Mouse (Mus musculus) midbrain, embryonic 13.5 days (tissue): ENCODE results near the gene Sptb. TPM values are rescaled to one million over a fixed set of nuclear protein-coding genes. Genes with fewer than 3 reads are reported as not detected.

ENCODE experiments used
- ATAC-seq: fragments of 200-750 bp; cut with Nextera tagmentation; 2 replicates; pipeline ENCODE4 v1.8.0; 2017; ENCODE audit warnings: mild to moderate bottlenecking, moderate TSS enrichment, moderate library complexity
- H3K27ac ChIP-seq: fragments of 300-500 bp; sonication (generic); 2 replicates; pipeline ENCODE4 v1.5.1; 2015; ENCODE audit warnings: inconsistent platforms, mild to moderate bottlenecking, moderate library complexity
- H3K27me3 ChIP-seq: fragments of 300-500 bp; sonication (generic); 2 replicates; pipeline ENCODE4 v1.6.1; 2015; ENCODE audit warnings: mild to moderate bottlenecking, inconsistent platforms
- H3K36me3 ChIP-seq: fragments of 300-500 bp; sonication (generic); 2 replicates; pipeline ENCODE4 v1.6.1; 2015; ENCODE audit warnings: mild to moderate bottlenecking, inconsistent platforms
- H3K4me1 ChIP-seq: fragments of 300-500 bp; sonication (generic); replicated peaks from 2 replicates; pipeline ENCODE4 v1.6.1; 2015; ENCODE audit warnings: inconsistent platforms
- H3K4me2 ChIP-seq: fragments of 300-500 bp; sonication (generic); replicated peaks from 2 replicates; pipeline ENCODE4 v1.6.1; 2015; ENCODE audit warnings: moderate library complexity, mild to moderate bottlenecking, inconsistent platforms
- H3K4me3 ChIP-seq: fragments of 300-500 bp; sonication (generic); replicated peaks from 2 replicates; pipeline ENCODE4 v1.5.1; 2015; ENCODE audit warnings: mild to moderate bottlenecking, inconsistent platforms
- H3K9ac ChIP-seq: fragments of 300-500 bp; sonication (generic); replicated peaks from 2 replicates; pipeline ENCODE4 v1.6.1; 2015; ENCODE audit warnings: mild to moderate bottlenecking, inconsistent platforms
- H3K9me3 ChIP-seq: fragments of 300-500 bp; sonication (generic); 2 replicates; pipeline ENCODE4 v1.6.1; 2016; ENCODE audit warnings: mild to moderate bottlenecking, inconsistent platforms
- WGBS: fragments of 180-500 bp; shearing (Covaris S2); methylation state at CpG from one replicate; pipeline ENCODE4 v1.1.7; 2015; 5-methylcytosine and 5-hydroxymethylcytosine counted together
- polyA plus RNA-seq: library from polyadenylated mRNA; unstranded; fragments of >200 nt; fragmentation: Nextera tagmentation; extraction: Ambion mirVana; gene quantifications from 2 replicates; pipeline ENCODE4 v1.2.1, GENCODE M21; 2015

Sptb gene
- polyA plus RNA-seq, 1 experiment from 2014 or later = 1.1 TPM

DNA sequence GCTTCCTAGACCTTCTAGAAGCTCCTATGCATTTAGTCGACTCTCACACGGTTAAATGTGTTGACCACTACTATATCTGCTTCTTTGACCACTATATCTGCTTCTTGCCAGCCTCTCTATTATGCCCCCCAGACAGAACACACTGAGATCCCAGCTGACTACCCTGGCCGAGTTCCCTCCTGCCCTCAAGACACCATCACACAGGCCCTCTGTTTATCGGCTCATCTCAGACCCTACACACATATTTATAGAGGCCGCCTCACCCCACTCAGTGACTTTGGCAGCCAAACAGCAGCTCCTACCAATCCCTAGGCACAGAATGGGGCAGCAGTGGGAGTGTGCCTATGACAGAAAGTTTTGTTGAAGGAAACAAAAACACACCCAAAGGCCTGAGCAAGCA lies 14.6 kb downstream of the Sptb start:
- H3K4me1 ChIP-seq = peaks cover 11% of the 10 kb centered on the region
- no peaks in the 10 kb centered on the region for H3K36me3 ChIP-seq
- H3K4me3 ChIP-seq = no peak overlapping the region
- no peak overlapping the region for H3K4me2 ChIP-seq
- H3K9ac ChIP-seq = no peak overlapping the region
- no peak overlapping the region for H3K27ac ChIP-seq
- no peak for ATAC-seq
- H3K27me3 ChIP-seq = 0 out of 2 replicates have a peak, but pooled peaks cover 2% of the 10 kb centered on the region
- no peaks in the 10 kb centered on the region for H3K9me3 ChIP-seq
- 77% methylated on average over 5 of the region's 5 CpGs for WGBS

DNA sequence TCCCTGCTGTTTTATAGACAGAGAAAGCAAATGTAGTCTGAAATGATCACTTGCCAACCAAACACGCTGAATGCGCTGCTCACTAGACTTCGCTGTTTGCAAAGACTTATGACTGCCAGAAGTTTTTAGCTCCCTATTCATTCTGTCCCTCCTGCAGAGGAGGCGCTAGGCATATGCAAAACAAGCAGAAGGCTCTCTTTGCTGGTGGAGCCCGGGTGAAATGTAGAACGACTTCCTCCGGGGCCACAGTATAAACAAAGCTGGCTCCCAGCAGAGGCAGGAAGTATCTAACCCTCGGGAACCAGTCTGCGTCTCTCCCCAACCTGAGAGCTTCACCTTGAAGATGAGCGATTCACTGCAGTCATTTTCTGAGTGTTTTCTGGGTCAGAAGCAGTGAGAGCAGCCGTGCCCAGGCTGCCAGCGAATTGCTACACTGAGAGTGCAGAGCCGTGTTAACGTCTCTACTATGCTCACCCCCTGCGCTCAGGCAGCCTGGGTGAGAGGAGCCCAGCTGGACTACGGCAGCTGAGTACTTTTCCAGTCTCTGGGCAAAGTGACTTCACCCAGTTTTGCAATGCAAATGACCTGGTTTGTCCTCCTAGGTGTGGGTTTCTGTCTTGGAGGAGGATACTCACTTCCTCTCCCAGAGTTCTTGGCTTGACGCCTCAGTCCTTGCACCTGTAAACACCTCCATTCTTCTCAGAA lies 15.4 kb downstream of the Sptb start:
- Histone ChIP-seq H3K9me3 (no peaks in the 10 kb centered on the region), H3K4me2 (peak overlapping the region; percentile 57), H3K9ac (peak overlapping the region; percentile 56), H3K27ac (no peak overlapping the region), H3K4me3 (peak overlapping the region; percentile 31), H3K4me1 (peaks cover 11% of the 10 kb centered on the region), H3K27me3 (0 out of 2 replicates have a peak, but pooled peaks cover 2% of the 10 kb centered on the region), H3K36me3 (no peaks in the 10 kb centered on the region)
- 3% methylated on average over 17 of the region's 17 CpGs for WGBS
- no peak for ATAC-seq

DNA sequence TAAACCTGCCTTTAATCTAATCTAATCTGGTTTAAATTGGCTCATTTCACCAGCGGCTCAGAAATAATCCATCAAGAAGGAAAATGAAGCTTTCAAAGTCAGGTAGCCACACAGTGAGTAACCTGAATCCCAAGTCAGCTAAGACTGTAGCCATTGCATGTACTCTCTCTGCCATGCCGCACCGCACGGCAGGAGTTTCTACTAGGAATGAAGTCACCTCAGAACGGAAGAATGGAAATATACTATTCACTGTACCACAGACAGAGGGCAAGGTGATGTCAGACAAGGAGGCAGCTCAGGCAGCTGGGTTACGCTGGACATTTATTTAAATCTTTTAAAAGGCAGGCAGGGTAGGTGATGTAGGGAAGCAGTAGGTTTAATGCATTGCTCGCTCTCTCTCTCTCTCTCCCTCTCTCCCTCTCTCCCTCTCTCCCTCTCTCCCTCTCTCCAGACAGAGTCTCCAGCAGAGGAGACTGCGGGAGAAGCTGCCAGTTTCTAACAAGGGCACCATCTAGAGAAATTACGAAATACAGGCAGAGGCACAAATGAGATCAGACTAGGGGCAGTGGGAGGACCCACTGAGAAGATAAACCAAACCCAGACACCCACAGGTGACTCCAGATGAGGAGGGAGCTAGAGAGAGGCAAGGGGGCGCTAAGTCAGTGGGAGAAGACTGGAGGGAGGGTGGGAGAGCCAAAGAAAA lies 22.7 kb downstream of the Sptb start:
- H3K9ac ChIP-seq = no peak overlapping the region
- H3K4me2 ChIP-seq = no peak overlapping the region
- H3K9me3 ChIP-seq = no peaks in the 10 kb centered on the region
- no peaks in the 10 kb centered on the region for H3K27me3 ChIP-seq
- H3K4me1 ChIP-seq = no peaks in the 10 kb centered on the region
- no peak overlapping the region for H3K27ac ChIP-seq
- WGBS = 83% methylated on average over 10 of the region's 10 CpGs
- no peak overlapping the region for H3K4me3 ChIP-seq
- ATAC-seq = no peak
- H3K36me3 ChIP-seq = no peaks in the 10 kb centered on the region

DNA sequence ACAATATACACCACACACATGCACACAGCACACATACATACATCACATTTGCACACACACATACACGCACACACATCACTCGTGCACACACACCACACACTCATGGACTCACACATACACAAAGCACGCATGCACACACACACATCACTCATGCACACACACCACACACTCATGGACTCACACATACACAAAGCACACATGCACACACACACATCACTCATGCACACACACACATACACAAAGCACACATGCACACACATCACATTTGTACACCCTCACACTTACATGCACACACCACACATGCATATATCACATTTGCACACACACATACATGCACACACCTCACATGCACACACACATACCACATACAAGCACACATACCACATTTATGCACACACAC lies 24.7 kb downstream of the Sptb start:
- no peaks in the 10 kb centered on the region for H3K4me1 ChIP-seq
- no peaks in the 10 kb centered on the region for H3K9me3 ChIP-seq
- no peak overlapping the region for H3K4me2 ChIP-seq
- no peak for ATAC-seq
- no peak overlapping the region for H3K4me3 ChIP-seq
- 98% methylated on average over 3 of the region's 3 CpGs for WGBS
- H3K9ac ChIP-seq = no peak overlapping the region
- no peaks in the 10 kb centered on the region for H3K27me3 ChIP-seq
- H3K36me3 ChIP-seq = no peaks in the 10 kb centered on the region
- no peak overlapping the region for H3K27ac ChIP-seq

DNA sequence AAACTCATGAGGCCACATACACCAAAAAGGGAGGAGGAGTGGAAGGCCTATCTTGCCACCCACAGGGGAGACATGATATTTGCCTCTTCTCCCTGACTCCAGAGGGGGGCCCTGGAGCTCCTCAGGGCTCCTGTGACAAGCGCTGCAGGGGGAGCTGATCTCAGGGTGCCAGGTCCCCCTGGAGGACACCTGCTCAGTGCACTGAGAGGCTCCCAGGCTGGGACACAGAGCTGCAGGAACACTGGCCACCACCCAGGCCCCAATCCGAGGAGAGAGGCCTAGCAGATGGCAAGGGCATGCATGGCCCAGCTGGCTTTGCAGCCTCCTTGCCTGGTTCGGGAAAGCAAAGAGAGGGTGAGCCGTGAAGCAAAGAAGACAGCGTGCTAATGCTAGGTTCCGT lies 25.9 kb downstream of the Sptb start:
- no peak overlapping the region for H3K4me3 ChIP-seq
- H3K27me3 ChIP-seq = no peaks in the 10 kb centered on the region
- WGBS = 67% methylated on average over 6 of the region's 6 CpGs
- H3K9me3 ChIP-seq = no peaks in the 10 kb centered on the region
- H3K36me3 ChIP-seq = no peaks in the 10 kb centered on the region
- H3K4me1 ChIP-seq = no peaks in the 10 kb centered on the region
- no peak overlapping the region for H3K4me2 ChIP-seq
- H3K27ac ChIP-seq = no peak overlapping the region
- no peak for ATAC-seq
- no peak overlapping the region for H3K9ac ChIP-seq

DNA sequence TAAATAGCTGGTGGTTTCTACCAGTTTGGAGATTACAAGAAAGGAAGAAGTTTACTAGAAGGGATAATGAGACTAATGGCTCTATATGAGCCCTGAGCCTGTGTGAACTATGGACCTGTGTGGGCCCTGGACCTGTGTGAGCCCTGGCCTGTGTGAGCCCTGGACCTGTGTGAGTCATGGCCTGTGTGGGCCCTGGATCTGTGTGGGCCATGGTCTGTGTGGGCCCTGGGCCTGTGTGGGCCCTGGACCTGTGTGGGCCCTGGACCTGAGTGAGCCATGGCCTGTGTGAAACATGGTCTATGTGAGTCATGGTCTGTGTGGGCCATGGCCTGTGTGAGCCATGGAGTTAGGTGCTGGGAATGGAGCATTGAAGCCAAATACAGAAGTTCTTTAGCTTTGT lies 28.4 kb downstream of the Sptb start:
- H3K9ac ChIP-seq = no peak overlapping the region
- no peaks in the 10 kb centered on the region for H3K36me3 ChIP-seq
- 0 out of 2 replicates have a peak, but pooled peaks have one; percentile 11 for ATAC-seq
- H3K9me3 ChIP-seq = no peaks in the 10 kb centered on the region
- no peaks in the 10 kb centered on the region for H3K4me1 ChIP-seq
- no peak overlapping the region for H3K27ac ChIP-seq
- H3K4me3 ChIP-seq = no peak overlapping the region
- H3K4me2 ChIP-seq = no peak overlapping the region
- no peaks in the 10 kb centered on the region for H3K27me3 ChIP-seq

DNA sequence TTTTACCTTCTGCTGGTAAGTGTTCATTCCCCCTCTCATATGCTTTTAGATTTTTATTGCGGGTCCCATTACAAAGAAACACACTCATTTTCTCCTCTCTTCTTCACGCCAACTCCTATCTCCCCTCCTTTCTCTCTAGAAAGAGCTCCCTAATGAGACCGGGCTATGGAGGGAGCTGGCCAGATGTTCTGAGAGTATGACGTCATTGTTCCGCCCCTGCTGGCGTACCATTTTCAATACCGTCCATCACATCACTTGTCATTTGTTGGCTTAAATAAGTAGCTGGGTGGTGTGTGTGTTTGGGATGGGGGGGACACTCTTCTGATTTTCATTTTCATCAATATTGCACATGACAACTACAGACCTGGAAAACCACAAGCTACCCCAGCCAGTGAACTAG lies 33.3 kb downstream of the Sptb start:
- Histone ChIP-seq H3K27me3 (no peaks in the 10 kb centered on the region), H3K27ac (no peak overlapping the region), H3K4me2 (no peak overlapping the region), H3K36me3 (no peaks in the 10 kb centered on the region), H3K9me3 (no peaks in the 10 kb centered on the region), H3K4me1 (peaks cover 8% of the 10 kb centered on the region; the same call in 1 of the 2 replicates), H3K9ac (no peak overlapping the region), H3K4me3 (no peak overlapping the region)
- WGBS = 72% methylated on average over 7 of the region's 7 CpGs
- no peak for ATAC-seq

DNA sequence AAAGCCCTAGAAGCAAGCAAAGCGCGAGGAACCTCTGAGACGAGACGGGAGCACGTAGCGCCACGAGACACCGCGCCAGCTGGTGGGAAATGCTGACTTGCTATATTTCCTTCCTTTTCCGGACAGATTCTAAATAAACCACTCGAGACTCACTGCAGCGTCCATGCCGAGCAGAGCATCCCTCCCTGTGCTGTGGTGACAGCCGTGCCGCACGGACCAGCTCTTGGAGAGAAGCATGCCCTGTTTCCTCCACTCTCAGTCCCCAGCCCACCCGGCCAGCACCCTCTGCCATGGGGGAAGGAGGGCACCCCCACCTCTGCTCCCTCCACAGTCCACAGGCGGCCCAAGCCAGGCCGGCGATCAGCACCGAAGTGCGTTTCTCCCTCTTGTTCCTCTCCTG lies 33.9 kb downstream of the Sptb start:
- no peaks in the 10 kb centered on the region for H3K27me3 ChIP-seq
- peaks cover 8% of the 10 kb centered on the region; the same call in 1 of the 2 replicates for H3K4me1 ChIP-seq
- no peaks in the 10 kb centered on the region for H3K36me3 ChIP-seq
- ATAC-seq = peak; percentile 43; the same call in 1 of the 2 replicates
- H3K9me3 ChIP-seq = no peaks in the 10 kb centered on the region
- no peak overlapping the region for H3K4me3 ChIP-seq
- 89% methylated on average over 22 of the region's 22 CpGs for WGBS
- no peak overlapping the region for H3K9ac ChIP-seq
- H3K4me2 ChIP-seq = no peak overlapping the region
- H3K27ac ChIP-seq = no peak overlapping the region

DNA sequence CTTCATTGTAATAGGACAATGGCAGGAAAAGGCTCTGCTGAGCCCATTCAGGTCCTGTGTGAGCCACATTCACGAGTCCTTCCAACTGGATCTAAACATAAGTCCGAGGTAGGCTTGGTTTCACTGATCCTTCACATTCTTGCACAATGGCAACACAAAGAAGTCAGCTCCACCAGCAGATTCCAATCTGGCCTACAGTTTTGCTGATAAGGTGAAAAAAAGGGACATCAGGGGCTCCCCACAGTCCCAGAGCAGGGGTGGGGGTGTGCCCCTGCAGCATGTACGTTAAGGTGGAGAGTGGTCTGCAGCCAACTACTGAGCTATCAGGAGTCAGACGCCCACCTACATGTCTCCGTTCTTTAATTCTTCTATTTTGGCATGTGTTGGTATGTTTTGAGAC lies 35.0 kb downstream of the Sptb start:
- 40% methylated on average over 5 of the region's 5 CpGs for WGBS
- Histone ChIP-seq H3K9me3 (no peaks in the 10 kb centered on the region), H3K9ac (no peak overlapping the region), H3K27ac (no peak overlapping the region), H3K4me1 (peaks cover 8% of the 10 kb centered on the region; the same call in 1 of the 2 replicates), H3K36me3 (no peaks in the 10 kb centered on the region), H3K4me2 (no peak overlapping the region), H3K27me3 (no peaks in the 10 kb centered on the region), H3K4me3 (no peak overlapping the region)
- ATAC-seq = no peak

DNA sequence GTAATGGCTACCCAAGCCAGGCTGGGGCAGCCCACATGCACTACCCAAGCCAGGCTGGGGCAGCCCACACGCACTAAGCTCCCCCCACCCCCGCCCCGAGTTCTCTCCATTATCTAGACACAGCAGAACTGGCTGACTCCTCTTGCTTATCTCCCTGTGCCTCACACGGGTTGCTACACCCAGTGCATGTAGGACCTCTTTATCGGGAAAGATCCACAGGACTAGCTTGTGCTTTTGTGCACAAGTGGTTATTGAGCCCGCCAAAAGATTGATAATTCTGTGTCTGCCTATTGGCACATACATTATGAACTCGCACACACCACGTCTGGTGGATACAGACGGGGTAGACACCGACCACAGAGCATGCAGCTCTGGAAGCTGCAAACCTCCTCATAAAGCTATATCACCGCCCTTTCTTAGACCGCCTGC lies 36.5 kb downstream of the Sptb start:
- WGBS = 79% methylated on average over 12 of the region's 12 CpGs
- H3K36me3 ChIP-seq = no peaks in the 10 kb centered on the region

DNA sequence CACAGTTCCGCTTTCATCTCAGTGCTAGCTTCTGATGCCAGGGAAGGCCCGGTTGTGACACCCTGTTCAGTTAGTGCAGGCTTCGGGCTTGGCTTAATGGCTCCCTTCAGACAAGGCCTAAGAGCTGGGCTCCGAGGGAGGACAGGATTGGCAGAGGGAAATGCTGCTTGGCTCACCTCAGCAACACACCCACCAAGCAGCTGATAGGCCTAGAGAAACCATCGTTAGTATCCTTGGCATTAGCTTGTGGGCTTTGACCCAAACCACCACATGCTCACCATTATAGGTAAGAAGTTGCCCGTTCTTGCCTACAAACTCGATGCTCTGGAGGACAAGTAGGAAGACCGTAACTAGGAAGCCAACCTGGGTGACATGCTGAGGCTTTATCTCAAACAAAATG lies 38.3 kb downstream of the Sptb start:
- H3K9ac ChIP-seq = no peak overlapping the region
- WGBS = 94% methylated on average over 8 of the region's 8 CpGs

More for the DNA sequence above, 36.5 kb downstream of the Sptb start:
- Histone ChIP-seq H3K9ac (no peak overlapping the region), H3K27me3 (no peaks in the 10 kb centered on the region), H3K9me3 (no peaks in the 10 kb centered on the region), H3K4me1 (peaks cover 12% of the 10 kb centered on the region; the same call in 1 of the 2 replicates), H3K4me3 (no peak overlapping the region), H3K27ac (no peak overlapping the region), H3K4me2 (no peak overlapping the region)
- no peak for ATAC-seq

DNA sequence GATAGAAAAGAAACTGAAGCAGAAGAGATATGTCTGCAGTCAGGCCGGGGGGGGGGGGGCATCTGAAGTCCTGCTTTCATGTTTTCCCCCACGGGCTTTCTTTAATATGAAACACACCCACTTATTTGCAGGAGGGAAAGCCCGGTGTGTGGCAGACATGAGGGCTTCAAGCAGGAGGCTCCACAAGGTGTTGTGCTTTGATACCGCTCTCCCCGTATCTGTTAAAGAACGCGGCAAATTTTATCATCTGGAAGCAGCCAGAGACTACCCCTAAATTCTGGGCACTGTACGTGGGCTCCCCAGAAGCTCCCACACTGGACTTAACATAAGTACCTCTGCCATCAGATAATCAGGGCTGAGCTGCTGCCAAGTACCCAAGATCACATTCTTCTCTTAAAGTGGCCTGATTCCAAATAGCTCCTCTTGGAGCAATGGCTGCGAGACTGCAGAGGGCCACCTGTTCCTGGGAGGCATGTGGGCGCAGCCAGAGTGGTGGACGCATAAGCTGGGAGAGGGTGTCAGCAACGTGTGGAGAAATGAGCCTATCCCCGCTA lies 39.7 kb downstream of the Sptb start:
- no peak for ATAC-seq
- no peak overlapping the region for H3K4me2 ChIP-seq
- peaks cover 12% of the 10 kb centered on the region; the same call in 1 of the 2 replicates for H3K4me1 ChIP-seq
- H3K9ac ChIP-seq = no peak overlapping the region
- no peaks in the 10 kb centered on the region for H3K36me3 ChIP-seq
- no peak overlapping the region for H3K4me3 ChIP-seq
- no peaks in the 10 kb centered on the region for H3K27me3 ChIP-seq
- no peaks in the 10 kb centered on the region for H3K9me3 ChIP-seq
- H3K27ac ChIP-seq = no peak overlapping the region
- WGBS = 78% methylated on average over 13 of the region's 13 CpGs

More for the DNA sequence above, 38.3 kb downstream of the Sptb start:
- Histone ChIP-seq H3K27ac (no peak overlapping the region), H3K4me2 (no peak overlapping the region), H3K4me3 (no peak overlapping the region), H3K4me1 (peaks cover 12% of the 10 kb centered on the region; the same call in 1 of the 2 replicates), H3K9me3 (no peaks in the 10 kb centered on the region), H3K27me3 (no peaks in the 10 kb centered on the region), H3K36me3 (no peaks in the 10 kb centered on the region)
- no peak for ATAC-seq
